Mouse (Mus musculus): Measurements from ENCODE around the gene Trappc1. TPM values are rescaled to one million over a fixed set of nuclear protein-coding genes. Genes with fewer than 3 reads are reported as not detected.

Trappc1 gene
- polyA plus RNA-seq, 1 experiment from 2014 or later = 221 TPM

DNA sequence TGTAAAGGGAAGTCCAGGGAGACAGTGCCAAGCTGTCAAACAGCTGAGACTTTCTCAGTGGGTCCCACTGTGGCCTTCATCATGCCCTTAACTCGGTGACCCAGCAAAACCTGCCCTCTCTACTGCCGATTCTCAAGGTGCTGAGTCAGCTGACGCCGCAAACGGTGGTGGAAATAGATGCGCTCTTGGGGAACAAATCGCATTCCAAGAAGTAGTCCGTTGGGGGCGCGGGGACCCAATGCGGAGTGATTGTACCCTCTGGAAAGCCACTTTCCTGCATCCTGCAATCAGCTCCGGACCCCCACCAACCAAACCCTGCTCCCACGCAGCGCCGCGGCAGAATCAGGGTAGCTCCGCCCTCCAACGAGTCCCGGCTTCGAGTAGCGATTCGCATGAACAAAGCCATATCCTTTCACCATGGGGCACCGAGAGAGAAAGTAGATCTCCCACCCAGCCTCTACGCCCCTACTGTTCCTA lies 8.2 kb downstream of the Trappc1 start:
- WGBS = under 1% methylated on average over 24 of the region's 24 CpGs
- Histone ChIP-seq H3K36me3 (no peaks in the 10 kb centered on the region), H3K27me3 (peaks cover 29% of the 10 kb centered on the region), H3K4me2 (replicated peaks) (peak overlapping the region; percentile 66), H3K9ac (replicated peaks) (peak overlapping the region; percentile 71), H3K4me3 (replicated peaks) (peak overlapping the region; percentile 41), H3K27ac (peak overlapping the region; percentile 90), H3K4me1 (replicated peaks) (peaks cover 21% of the 10 kb centered on the region), H3K9me3 (no peaks in the 10 kb centered on the region)
- ATAC-seq = peak; percentile 84

DNA sequence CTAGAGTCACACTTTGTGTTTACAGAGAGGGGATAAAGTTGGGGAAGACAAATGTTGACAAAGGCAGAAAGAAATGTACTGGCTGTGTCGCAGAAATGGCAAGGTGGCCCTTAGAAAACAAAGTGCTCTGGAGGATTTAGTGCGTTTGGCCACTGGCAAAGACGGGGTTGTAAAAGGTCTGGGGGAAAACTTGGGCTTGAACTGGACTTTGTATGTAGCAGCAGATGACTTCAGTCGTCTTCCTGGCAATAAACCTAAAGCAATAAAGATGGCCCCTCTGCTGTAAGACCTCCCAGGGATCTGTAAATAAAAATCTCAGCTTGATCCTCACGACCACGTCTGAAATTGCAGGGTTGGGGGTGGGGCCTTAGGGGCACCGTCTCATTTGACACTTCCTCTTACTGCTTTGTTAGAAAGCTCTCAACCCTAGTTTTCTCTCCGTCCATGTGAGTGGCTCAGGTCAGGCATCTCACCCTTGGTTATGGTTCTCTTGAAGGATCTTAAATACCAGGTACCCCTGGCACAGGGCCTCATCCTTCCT lies 9.0 kb downstream of the Trappc1 start:
- H3K27me3 ChIP-seq = peaks cover 21% of the 10 kb centered on the region
- no peak for ATAC-seq
- peak overlapping the region; percentile 71; the same call in 1 of the 2 replicates for H3K9ac ChIP-seq (replicated peaks)
- no peak overlapping the region for H3K4me3 ChIP-seq (replicated peaks)
- peak overlapping the region; percentile 90 for H3K27ac ChIP-seq
- H3K36me3 ChIP-seq = no peaks in the 10 kb centered on the region
- 37% methylated on average over 8 of the region's 8 CpGs for WGBS
- H3K4me2 ChIP-seq (replicated peaks) = peak overlapping the region; percentile 66
- H3K9me3 ChIP-seq = no peaks in the 10 kb centered on the region
- H3K4me1 ChIP-seq (replicated peaks) = peaks cover 18% of the 10 kb centered on the region

DNA sequence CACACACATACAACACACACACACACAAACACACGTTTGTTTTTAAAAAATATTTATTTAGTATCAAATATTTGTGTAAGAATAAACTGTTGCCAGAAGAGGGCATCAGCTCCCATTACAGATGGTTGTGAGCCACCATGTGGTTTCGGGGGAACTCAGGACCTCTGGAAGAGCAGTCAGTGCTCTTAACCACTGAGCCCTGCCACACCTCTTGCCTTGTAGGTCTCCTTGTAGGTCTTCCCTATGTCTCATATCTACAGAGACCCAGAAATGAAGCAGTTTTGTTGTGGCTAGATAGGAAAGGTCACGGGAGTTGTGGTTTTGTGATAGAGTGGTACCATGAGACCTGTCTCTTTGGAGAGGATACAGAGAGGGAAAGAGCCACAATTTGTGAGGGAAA lies 10.1 kb downstream of the Trappc1 start:
- no peak overlapping the region for H3K9ac ChIP-seq (replicated peaks)
- no peak overlapping the region for H3K4me2 ChIP-seq (replicated peaks)
- no peak for ATAC-seq
- H3K36me3 ChIP-seq = no peaks in the 10 kb centered on the region
- H3K4me1 ChIP-seq (replicated peaks) = peaks cover 18% of the 10 kb centered on the region
- H3K4me3 ChIP-seq (replicated peaks) = no peak overlapping the region
- H3K27me3 ChIP-seq = peaks cover 17% of the 10 kb centered on the region
- 68% methylated on average over 3 of the region's 3 CpGs for WGBS
- H3K27ac ChIP-seq = no peak overlapping the region
- no peaks in the 10 kb centered on the region for H3K9me3 ChIP-seq

DNA sequence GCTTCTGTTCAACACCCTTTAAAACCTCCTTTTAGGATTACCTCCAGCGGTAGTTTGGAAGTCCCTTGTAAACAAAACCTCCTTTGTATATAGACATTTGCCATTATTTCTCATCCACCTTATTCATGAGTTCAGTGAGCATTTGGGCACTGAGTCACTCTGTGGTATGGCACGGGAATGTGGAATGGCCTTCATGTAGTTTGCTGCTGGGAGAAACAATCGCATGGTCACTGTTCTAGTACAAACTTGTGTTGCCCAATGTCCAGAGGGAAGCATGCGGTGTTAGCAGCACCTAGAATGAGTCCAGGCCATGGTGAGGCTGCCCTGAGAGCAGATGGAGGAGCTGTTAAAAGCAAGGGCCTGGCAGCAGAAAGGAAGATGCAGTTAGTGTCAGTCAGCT lies 11.0 kb downstream of the Trappc1 start:
- ATAC-seq = no peak
- no peak overlapping the region for H3K9ac ChIP-seq (replicated peaks)
- H3K27ac ChIP-seq = no peak overlapping the region
- WGBS = 77% methylated on average over 4 of the region's 4 CpGs
- no peak overlapping the region for H3K4me2 ChIP-seq (replicated peaks)
- peaks cover 19% of the 10 kb centered on the region for H3K27me3 ChIP-seq
- peaks cover 21% of the 10 kb centered on the region for H3K4me1 ChIP-seq (replicated peaks)
- H3K9me3 ChIP-seq = no peaks in the 10 kb centered on the region
- H3K36me3 ChIP-seq = no peaks in the 10 kb centered on the region
- no peak overlapping the region for H3K4me3 ChIP-seq (replicated peaks)

DNA sequence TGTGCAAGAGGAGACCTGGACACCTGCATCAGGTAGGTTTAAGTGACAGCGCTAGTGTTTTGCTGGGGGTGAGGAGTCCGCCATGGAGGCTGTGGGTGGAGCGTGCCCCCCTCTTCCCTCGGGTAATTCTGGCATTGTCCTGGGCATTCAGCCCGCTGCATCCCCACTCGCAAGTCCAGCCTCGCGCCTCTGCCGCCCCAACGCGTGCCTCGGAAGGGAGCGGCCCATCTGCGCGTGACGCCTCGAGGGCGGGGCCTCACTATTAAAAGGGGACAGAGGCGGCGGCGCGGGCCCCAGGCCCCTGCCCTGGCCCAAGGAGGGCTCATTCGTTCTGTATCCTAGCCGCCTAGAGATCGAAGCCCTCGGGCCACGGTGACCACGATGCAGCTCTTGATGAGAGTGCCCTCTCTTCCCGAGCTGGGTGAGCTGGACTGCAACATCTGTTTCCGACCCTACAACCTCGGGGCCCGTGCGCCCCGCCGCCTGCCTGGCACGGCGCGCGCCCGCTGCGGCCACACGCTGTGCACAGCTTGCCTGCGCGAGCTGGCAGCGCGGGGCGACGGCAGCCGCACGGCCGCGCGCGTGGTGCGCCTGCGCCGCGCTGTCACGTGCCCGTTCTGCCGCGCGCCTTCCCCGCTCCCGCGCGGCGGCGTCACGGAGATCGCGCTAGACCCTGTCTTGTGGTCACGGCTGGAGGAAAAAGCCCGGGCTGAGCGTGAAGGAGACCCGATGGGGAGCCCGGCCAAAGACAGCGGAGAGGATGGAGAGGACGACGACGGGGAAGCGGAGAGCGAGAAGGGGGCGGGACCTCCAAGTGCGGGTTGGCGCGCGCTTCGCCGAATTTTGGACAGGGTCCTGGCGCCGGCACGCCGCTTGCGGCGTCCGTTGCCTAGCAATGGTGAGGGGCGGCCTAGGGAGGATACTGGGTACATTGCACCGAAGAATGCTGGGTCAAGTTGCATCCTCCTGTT lies 16.7 kb downstream of the Trappc1 start, which contains the start of gene Rnf227:
TSS of gene Rnf227 (plus strand) at position 301 of the 971 bp plus-strand sequence.
- H3K9ac ChIP-seq (replicated peaks) = peak within 1 kb of the TSS; percentile 75
- peaks cover 17% of the 10 kb centered on the region for H3K27me3 ChIP-seq
- H3K36me3 ChIP-seq = peaks cover 28% of the 10 kb centered on the region
- WGBS = 2% methylated on average over 96 of the region's 99 CpGs
- peak; percentile 89 for ATAC-seq
- peaks cover 25% of the 10 kb centered on the region for H3K4me1 ChIP-seq (replicated peaks)
- H3K4me3 ChIP-seq (replicated peaks) = peak within 1 kb of the TSS; percentile 65
- H3K9me3 ChIP-seq = no peaks in the 10 kb centered on the region
- H3K27ac ChIP-seq = peak within 1 kb of the TSS; percentile 92
- peak within 1 kb of the TSS; percentile 83 for H3K4me2 ChIP-seq (replicated peaks)

DNA sequence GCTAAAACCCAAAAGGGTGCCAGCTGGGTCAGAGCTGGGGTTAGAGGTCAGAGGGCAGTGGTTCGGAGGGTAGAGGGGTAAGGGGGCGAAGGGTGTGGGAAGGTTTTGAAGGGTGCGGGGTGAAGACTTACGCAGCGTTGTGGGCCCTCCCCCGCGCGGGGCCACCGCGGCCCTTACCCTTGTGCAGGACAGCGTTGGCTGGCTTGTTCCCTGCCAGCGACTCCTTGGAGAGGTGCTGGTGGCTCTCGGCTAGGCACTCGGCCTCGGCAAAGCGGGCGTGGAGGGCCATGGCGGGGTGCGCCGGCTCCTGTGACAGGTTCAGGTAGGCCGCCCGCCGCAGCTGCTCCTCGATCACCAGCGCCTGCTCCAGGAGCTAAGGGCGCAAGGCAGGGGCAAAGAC lies 22.7 kb downstream of the Trappc1 start:
- no peaks in the 10 kb centered on the region for H3K9me3 ChIP-seq
- peaks cover 8% of the 10 kb centered on the region for H3K4me1 ChIP-seq (replicated peaks)
- H3K36me3 ChIP-seq = peaks cover 88% of the 10 kb centered on the region
- 90% methylated on average over 20 of the region's 26 CpGs for WGBS
- H3K27me3 ChIP-seq = no peaks in the 10 kb centered on the region
- no peak overlapping the region for H3K4me2 ChIP-seq (replicated peaks)
- no peak for ATAC-seq
- H3K4me3 ChIP-seq (replicated peaks) = no peak overlapping the region
- H3K27ac ChIP-seq = no peak overlapping the region
- H3K9ac ChIP-seq (replicated peaks) = no peak overlapping the region

DNA sequence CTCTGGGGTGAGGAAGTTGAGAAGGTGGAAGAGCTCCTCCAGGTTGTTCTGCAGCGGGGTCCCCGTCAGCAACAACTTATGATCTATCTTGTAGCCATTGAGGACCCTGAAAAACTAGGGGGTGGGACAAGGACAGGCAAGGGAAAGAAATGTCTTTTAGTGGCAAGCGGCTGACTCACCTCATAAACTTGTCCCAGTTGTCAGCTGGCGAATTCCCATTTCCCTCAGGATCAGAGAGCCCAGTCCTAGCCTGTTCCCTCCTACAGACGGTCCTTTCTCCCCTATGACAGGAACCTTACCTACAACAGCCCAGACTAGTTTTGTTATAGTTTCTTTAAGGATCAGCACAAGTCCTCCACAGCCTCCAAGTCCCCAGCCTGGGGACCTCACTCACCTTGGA lies 32.8 kb downstream of the Trappc1 start:
- H3K9ac ChIP-seq (replicated peaks) = no peak overlapping the region
- no peaks in the 10 kb centered on the region for H3K9me3 ChIP-seq
- H3K4me3 ChIP-seq (replicated peaks) = no peak overlapping the region
- WGBS = 97% methylated on average over 5 of the region's 5 CpGs
- H3K36me3 ChIP-seq = peaks cover 100% of the 10 kb centered on the region
- ATAC-seq = no peak
- H3K27ac ChIP-seq = no peak overlapping the region
- H3K27me3 ChIP-seq = no peaks in the 10 kb centered on the region
- H3K4me1 ChIP-seq (replicated peaks) = no peaks in the 10 kb centered on the region
- H3K4me2 ChIP-seq (replicated peaks) = no peak overlapping the region

DNA sequence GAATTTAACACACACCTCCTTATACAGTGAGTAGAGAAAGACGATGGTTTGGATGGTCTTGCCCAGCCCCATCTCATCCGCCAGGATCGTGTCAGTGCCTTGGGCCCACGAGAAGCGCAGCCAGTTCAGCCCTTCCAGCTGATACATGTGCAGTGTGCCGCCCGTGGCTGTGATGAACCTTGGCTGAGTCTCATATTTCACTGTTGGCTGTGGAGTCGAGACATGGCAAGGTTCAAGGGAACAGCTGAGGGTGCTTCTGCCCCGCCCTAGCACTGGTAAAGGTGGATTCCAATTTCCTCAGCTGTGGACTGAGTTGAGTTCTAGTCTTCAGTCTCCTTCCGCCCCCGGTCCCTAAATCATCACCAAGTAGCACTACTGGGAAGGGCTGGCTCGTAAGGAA lies 33.9 kb downstream of the Trappc1 start:
- no peak overlapping the region for H3K4me3 ChIP-seq (replicated peaks)
- ATAC-seq = no peak
- no peaks in the 10 kb centered on the region; the same call in none of the 2 replicates for H3K4me1 ChIP-seq (replicated peaks)
- H3K27ac ChIP-seq = no peak overlapping the region
- no peaks in the 10 kb centered on the region for H3K9me3 ChIP-seq
- H3K36me3 ChIP-seq = peaks cover 100% of the 10 kb centered on the region
- H3K27me3 ChIP-seq = no peaks in the 10 kb centered on the region
- WGBS = 94% methylated on average over 12 of the region's 12 CpGs
- H3K4me2 ChIP-seq (replicated peaks) = no peak overlapping the region
- H3K9ac ChIP-seq (replicated peaks) = no peak overlapping the region

DNA sequence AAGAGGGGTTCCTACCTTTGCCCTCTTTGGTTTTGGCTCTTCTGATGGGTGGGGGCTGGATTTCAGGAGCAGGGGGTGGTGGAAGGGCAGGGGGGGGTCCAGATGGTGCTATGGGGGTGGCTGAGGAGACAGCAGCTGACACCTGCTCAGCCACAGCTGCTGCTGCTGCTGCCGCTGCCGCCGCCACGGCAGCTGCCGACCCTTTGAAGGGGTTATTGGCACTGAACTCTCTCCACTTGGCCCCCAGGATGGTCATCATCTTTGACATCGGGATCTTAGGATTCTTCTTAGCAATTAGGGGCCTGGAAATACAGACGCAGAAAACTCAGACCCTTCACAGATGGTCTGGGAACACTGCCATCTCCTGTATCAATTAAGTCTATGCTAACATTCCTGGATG lies 38.2 kb downstream of the Trappc1 start:
- Histone ChIP-seq H3K9me3 (no peaks in the 10 kb centered on the region), H3K36me3 (peaks cover 73% of the 10 kb centered on the region), H3K4me2 (replicated peaks) (no peak overlapping the region), H3K4me3 (replicated peaks) (no peak overlapping the region), H3K27ac (no peak overlapping the region), H3K27me3 (no peaks in the 10 kb centered on the region), H3K9ac (replicated peaks) (no peak overlapping the region), H3K4me1 (replicated peaks) (peaks cover 29% of the 10 kb centered on the region)
- ATAC-seq = no peak
- 66% methylated on average over 7 of the region's 7 CpGs for WGBS

DNA sequence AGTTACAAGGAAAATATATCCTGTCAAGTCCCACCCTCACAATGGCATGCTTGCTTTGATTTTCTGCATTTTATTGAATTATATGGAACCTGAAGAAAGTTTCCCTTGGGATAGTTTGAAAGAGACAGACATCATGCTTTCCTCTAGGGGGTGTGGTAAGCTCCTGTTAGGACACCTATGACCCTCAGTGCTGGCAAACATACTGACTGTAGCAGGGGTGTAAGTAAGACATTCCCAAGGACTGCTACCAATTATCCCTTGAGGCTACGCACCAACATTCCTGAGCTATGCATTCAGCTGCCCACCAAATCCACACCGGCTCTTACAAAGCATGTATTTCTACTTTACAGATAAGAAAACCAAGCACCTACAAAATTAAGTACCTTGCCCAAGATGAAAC lies 38.7 kb downstream of the Trappc1 start:
- 93% methylated on average over 2 of the region's 2 CpGs for WGBS
- no peak for ATAC-seq
- Histone ChIP-seq H3K9ac (replicated peaks) (no peak overlapping the region), H3K9me3 (no peaks in the 10 kb centered on the region), H3K27me3 (no peaks in the 10 kb centered on the region), H3K27ac (no peak overlapping the region), H3K4me2 (replicated peaks) (no peak overlapping the region), H3K4me1 (replicated peaks) (peaks cover 34% of the 10 kb centered on the region), H3K4me3 (replicated peaks) (no peak overlapping the region), H3K36me3 (peaks cover 68% of the 10 kb centered on the region)

DNA sequence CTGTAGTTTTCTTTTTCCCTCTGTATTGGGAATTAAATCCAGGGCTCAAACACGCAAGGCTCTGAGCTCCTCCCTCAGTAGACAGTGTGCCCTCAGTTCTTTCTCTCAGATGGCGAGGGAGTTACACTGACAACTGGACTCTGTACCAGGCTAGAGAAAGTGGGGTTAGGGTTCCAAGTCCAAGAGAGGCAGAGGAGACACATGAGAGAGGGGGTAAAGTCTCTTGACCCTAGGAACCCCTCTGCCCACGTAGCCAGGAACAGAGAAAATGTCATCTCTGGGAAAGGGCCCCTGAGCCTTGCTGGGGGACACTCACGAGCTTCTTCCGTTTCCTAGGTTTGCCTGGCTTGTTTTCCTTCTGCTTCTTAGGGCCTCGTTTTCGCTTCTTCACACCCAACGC lies 40.6 kb downstream of the Trappc1 start:
- Histone ChIP-seq H3K4me3 (replicated peaks) (0 out of 2 replicates have a peak overlapping the region, but pooled peaks have one; percentile 7), H3K36me3 (peaks cover 49% of the 10 kb centered on the region), H3K4me1 (replicated peaks) (peaks cover 41% of the 10 kb centered on the region), H3K4me2 (replicated peaks) (peak overlapping the region; percentile 96), H3K9me3 (no peaks in the 10 kb centered on the region), H3K9ac (replicated peaks) (peak overlapping the region; percentile 99), H3K27me3 (no peaks in the 10 kb centered on the region), H3K27ac (peak overlapping the region; percentile 100)
- 51% methylated on average over 8 of the region's 8 CpGs for WGBS
- no peak for ATAC-seq

DNA sequence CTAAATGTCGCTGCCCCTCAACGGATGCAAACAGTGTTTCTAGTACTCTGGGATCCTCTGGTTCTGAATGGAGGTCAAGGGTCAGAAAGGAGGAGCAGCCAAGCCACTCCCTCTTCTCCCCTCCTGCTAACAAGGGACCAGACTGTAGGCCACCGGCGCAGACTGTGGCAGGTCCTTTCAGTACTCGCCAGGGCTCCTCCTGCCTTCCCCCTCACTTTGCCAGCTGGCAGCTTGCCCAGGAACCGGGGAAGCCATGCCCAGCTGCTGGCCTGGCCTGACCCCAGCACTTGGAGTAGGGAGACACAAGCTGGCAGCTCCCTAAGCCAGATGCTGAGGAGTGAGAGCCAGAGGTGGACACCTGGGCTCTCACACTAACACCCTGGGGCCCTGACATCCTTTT lies 41.1 kb downstream of the Trappc1 start:
- Histone ChIP-seq H3K4me1 (replicated peaks) (peaks cover 44% of the 10 kb centered on the region), H3K9me3 (no peaks in the 10 kb centered on the region), H3K4me3 (replicated peaks) (0 out of 2 replicates have a peak overlapping the region, but pooled peaks have one; percentile 7), H3K36me3 (peaks cover 44% of the 10 kb centered on the region), H3K27ac (peak overlapping the region; percentile 100), H3K4me2 (replicated peaks) (peak overlapping the region; percentile 96), H3K9ac (replicated peaks) (peak overlapping the region; percentile 99), H3K27me3 (no peaks in the 10 kb centered on the region)
- ATAC-seq = peak; percentile 65
- WGBS = 3% methylated on average over 6 of the region's 6 CpGs
